Mouse (Mus musculus) heart, embryonic 10.5 days (tissue): Measurements from ENCODE around the gene Baz1a. TPM values are rescaled to one million over a fixed set of nuclear protein-coding genes. Genes with fewer than 3 reads are reported as not detected.
"Not testable (repeated sequence)": the region's sequence is repeated elsewhere in the genome, so short reads cannot be mapped to it uniquely, and the experiment has no call there.

Source experiments
- DNase-seq: peaks from one replicate; pipeline ENCODE4 v3.0.0-alpha.2; 2017; ENCODE audit warnings: low spot score
- H3K27ac ChIP-seq: fragments of 300-500 bp; sonication (generic); 2 replicates; pipeline ENCODE4 v1.5.1; 2016; ENCODE audit warnings: mild to moderate bottlenecking
- H3K27me3 ChIP-seq: fragments of 300-500 bp; sonication (generic); 2 replicates; pipeline ENCODE4 v1.6.1; 2016; ENCODE audit warnings: mild to moderate bottlenecking; ENCODE audit not compliant: poor library complexity, insufficient read depth, severe bottlenecking
- H3K36me3 ChIP-seq: fragments of 300-500 bp; sonication (generic); 2 replicates; pipeline ENCODE4 v1.6.1; 2016; ENCODE audit warnings: mild to moderate bottlenecking, moderate library complexity
- H3K4me1 ChIP-seq: fragments of 300-500 bp; sonication (generic); 2 replicates; pipeline ENCODE4 v1.6.1; 2016; ENCODE audit warnings: mild to moderate bottlenecking
- H3K4me3 ChIP-seq: fragments of 300-500 bp; sonication (generic); 2 replicates; pipeline ENCODE4 v1.5.1; 2016; ENCODE audit warnings: mild to moderate bottlenecking, moderate library complexity
- H3K9me3 ChIP-seq: fragments of 300-500 bp; sonication (generic); 2 replicates; pipeline ENCODE4 v1.6.1; 2016; ENCODE audit warnings: mild to moderate bottlenecking, moderate library complexity
- WGBS: fragments of 180-500 bp; shearing (Covaris S2); methylation state at CpG from one replicate; pipeline ENCODE4 v1.1.7; 2016; 5-methylcytosine and 5-hydroxymethylcytosine counted together
- polyA plus RNA-seq: library from polyadenylated mRNA; unstranded; fragments of >200 nt; fragmentation: Nextera tagmentation; extraction: Ambion mirVana; gene quantifications from 2 replicates; pipeline ENCODE4 v1.2.1, GENCODE M21; 2016

Baz1a gene
- polyA plus RNA-seq, 1 experiment from 2014 or later = 24.7 TPM

DNA sequence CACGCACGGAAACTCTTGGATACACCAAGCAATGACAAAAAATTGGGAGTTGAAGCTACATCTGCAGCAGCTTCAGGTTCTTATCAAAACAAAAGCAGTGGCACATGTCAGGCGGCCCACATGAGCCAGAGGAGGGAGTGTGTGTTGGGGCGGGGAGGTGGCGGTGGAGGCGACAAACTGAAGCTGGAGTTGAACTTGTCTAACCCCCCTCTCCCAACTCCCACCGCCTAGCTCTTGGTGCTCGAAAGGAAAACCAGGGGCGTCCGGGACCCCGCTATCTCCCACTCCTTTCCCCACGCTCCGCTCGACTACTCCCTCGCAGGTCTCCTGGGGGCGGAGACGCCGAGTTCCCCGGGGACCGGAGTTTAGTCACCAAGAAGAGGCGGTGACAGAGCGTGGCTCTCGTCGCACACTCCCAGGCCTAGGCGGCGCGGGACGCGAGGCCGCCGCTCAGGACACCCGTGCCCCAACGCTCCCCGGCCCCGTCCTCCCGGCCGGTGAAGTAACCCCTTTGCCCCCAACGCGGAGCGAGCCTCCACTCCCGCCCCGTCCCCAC is 29.4 kb downstream of the Baz1a start:
- 0 out of 2 replicates have a peak, but pooled peaks cover 5% of the 10 kb centered on the region for H3K4me1 ChIP-seq
- peak overlapping the region; percentile 97 for H3K27ac ChIP-seq
- peak; percentile 89 for DNase-seq
- no peaks in the 10 kb centered on the region for H3K27me3 ChIP-seq
- WGBS = under 1% methylated on average over 42 of the region's 42 CpGs
- no peaks in the 10 kb centered on the region for H3K9me3 ChIP-seq
- peak overlapping the region; percentile 98 for H3K4me3 ChIP-seq
- H3K36me3 ChIP-seq = peaks cover 6% of the 10 kb centered on the region; the same call in 1 of the 2 replicates

DNA sequence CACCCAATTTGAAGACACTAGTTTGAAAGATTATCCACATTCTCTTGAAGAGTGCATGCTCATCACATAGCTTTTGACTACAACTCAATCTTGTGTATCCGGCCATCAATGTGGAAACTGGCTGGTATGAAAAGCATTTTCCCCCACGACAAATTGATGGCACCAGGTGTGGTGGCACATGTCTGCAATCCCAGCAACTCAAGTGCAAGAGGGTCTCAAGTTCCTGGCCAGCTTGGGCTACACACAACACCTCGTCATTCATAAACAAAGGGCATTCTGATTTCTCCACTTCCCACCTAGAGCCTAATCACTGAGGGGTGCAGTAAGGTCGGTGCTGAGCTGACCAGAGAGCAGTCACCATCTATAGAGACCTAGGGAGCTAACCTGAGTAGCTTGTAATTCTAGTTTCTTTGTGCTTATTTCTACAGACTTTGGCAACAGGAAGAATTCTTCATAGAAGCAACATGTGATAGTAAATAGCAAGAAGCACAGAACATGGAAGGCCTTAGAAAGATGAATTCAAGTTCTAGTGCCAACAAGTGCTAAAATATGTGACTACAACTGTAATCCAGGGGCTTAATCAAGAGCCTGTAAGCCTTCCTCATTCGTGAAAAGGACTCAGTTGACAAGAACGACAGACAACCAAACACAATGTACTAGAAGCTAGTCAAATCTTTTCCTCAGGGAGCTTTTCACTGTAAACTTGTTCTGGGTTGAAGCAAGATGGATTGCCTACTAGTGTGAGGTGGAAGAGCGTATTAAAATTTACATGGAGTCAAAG is 31.0 kb downstream of the Baz1a start:
- no peak for DNase-seq
- 84% methylated on average over 7 of the region's 7 CpGs for WGBS
- Histone ChIP-seq H3K27me3 (no peaks in the 10 kb centered on the region), H3K36me3 (peaks cover 15% of the 10 kb centered on the region; the same call in 1 of the 2 replicates), H3K4me3 (no peak overlapping the region), H3K27ac (no peak overlapping the region), H3K9me3 (no peaks in the 10 kb centered on the region), H3K4me1 (0 out of 2 replicates have a peak, but pooled peaks cover 5% of the 10 kb centered on the region)

DNA sequence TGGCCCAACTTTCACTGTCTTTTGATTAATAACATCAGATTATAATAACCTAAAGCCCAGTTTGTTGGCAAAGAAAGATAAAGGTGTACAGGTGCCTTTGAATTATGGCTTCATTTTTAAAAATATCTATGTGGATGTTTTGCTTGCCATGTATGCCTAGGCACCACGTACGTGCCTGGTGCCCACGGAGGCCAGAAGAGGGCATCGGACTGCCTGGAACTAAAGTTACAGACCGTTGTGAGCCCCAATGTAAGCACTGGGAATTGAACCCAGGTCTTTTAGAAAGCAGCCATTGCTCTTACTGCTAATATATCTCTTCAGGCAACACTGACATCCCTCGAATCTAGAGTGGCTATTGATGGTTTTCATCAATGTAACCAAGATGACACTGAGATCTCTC is 32.2 kb downstream of the Baz1a start:
- 75% methylated on average over 6 of the region's 6 CpGs for WGBS
- H3K27ac ChIP-seq = no peak overlapping the region
- H3K4me3 ChIP-seq = no peak overlapping the region
- no peaks in the 10 kb centered on the region for H3K27me3 ChIP-seq
- no peak for DNase-seq
- H3K36me3 ChIP-seq = peaks cover 15% of the 10 kb centered on the region; the same call in 1 of the 2 replicates
- 0 out of 2 replicates have a peak, but pooled peaks cover 5% of the 10 kb centered on the region for H3K4me1 ChIP-seq
- H3K9me3 ChIP-seq = no peaks in the 10 kb centered on the region

DNA sequence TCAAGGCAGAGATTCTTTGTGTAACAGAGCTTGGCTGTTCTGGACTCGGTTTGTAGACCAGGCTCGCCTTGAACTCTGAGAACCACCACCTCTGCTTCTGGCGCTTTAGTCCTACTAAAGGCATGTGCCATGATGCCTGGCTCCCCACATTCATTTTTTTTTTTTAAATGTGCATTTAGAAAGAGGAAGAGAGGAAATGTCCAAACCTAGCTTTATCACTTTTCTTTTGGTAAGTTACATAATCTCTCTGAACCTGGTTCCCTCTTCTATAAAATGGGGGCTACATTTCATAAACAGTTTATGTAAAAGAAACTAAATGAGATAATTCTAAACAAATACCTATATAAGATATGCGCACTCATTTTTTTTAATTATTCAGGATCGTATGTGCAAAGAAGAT is 33.2 kb downstream of the Baz1a start:
- H3K4me3 ChIP-seq = no peak overlapping the region
- DNase-seq = no peak
- peaks cover 15% of the 10 kb centered on the region; the same call in 1 of the 2 replicates for H3K36me3 ChIP-seq
- no peak overlapping the region for H3K27ac ChIP-seq
- H3K4me1 ChIP-seq = 0 out of 2 replicates have a peak, but pooled peaks cover 5% of the 10 kb centered on the region
- WGBS = 91% methylated on average over 5 of the region's 5 CpGs
- H3K27me3 ChIP-seq = no peaks in the 10 kb centered on the region
- H3K9me3 ChIP-seq = no peaks in the 10 kb centered on the region

DNA sequence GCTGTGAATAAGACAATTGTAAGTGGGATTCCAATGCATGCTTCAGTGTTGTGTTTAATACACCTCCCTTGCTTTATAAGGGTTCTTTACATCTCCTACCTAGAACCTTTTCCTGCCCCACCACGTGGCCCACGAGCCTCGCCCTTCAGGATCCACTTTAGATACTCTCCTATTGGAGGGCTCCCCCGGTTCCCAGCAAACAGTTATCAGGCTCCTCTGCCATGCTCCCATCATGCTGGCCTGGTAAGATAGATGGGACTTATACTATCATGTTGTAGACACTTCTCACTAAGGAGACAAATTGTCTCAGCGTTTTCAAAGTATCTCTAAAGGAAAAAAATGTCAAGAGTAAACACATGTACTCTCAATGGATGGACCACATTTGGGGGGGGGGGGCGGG is 33.6 kb downstream of the Baz1a start:
- no peak overlapping the region for H3K4me3 ChIP-seq
- no peaks in the 10 kb centered on the region for H3K27me3 ChIP-seq
- H3K4me1 ChIP-seq = 0 out of 2 replicates have a peak, but pooled peaks cover 5% of the 10 kb centered on the region
- no peak for DNase-seq
- WGBS = 66% methylated on average over 6 of the region's 6 CpGs
- H3K27ac ChIP-seq = no peak overlapping the region
- H3K36me3 ChIP-seq = peaks cover 15% of the 10 kb centered on the region; the same call in 1 of the 2 replicates
- no peaks in the 10 kb centered on the region for H3K9me3 ChIP-seq

DNA sequence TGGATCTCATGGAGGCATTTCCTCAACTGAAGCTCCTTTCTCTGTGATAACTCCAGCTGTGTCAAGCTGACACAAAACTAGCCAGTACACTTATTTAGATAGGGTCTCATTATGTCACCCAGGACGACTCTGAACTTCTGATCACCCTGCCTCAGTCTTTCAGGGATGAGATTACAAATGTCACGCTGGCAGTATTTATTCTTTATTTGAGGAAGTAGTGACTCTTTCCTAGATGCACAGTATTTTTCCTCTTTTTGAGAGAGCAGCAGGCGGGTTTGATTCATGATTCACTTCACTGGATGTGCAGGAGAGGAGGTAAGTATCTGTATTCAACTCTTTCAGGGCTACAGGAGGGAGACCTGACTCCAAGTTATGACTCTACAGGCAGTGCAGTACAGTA is 45.1 kb downstream of the Baz1a start:
- peaks cover 55% of the 10 kb centered on the region for H3K36me3 ChIP-seq
- WGBS = 60% methylated on average over 3 of the region's 3 CpGs
- H3K9me3 ChIP-seq = no peaks in the 10 kb centered on the region
- H3K27me3 ChIP-seq = no peaks in the 10 kb centered on the region
- H3K27ac ChIP-seq = no peak overlapping the region
- H3K4me1 ChIP-seq = no peaks in the 10 kb centered on the region
- no peak overlapping the region for H3K4me3 ChIP-seq
- DNase-seq = no peak

DNA sequence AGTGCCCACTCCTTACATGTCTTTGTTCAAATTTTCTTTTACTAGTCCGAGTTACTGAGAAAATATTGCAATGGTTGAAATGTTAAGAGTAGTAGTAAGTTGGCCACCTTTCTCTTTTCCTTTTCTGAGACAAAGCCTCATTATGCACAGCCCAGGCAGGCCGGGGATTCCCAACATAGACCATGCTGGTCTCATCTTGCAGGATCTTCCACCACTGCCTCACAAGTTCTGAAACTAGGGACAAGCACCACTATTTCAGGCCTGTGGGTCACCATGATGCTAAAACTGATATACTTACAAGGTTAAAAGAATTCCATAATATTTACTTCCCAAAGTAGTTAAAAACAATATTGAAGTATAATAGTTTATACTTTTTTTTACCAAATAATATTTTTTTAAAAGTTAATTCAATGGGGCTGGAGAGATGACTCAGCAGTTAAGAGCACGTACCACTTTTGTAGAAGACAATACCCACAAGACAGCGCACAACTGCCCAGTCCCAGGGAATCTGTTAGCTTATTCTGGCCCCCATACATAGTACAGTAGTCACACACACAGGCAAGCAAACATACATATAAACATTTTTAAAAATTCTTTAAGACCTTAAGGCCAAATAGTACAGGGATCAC is 48.5 kb downstream of the Baz1a start:
- Histone ChIP-seq H3K4me3 (no peak overlapping the region), H3K4me1 (no peaks in the 10 kb centered on the region), H3K36me3 (peaks cover 40% of the 10 kb centered on the region), H3K27me3 (no peaks in the 10 kb centered on the region), H3K27ac (no peak overlapping the region), H3K9me3 (no peaks in the 10 kb centered on the region)
- no peak for DNase-seq
- WGBS = 91% methylated on average over 4 of the region's 4 CpGs

DNA sequence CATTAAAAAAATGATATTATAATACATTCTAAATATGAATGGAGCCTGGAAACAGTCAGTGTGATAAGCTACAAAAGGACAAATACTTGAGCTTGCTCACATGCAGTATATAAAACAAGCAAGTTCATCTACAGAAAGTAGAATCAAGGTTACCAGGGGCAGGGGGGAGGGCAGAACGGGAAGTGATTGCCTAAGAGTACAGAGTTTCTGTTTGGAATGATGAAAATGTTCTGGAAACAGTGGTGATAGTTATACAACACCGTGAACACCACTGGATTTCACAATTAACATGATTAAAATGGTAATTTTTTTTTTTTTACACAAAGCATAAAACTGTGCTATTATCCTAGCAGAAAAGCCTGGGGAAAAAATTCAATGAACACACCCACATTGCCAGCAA is 54.6 kb downstream of the Baz1a start:
- Histone ChIP-seq H3K9me3 (no peaks in the 10 kb centered on the region), H3K4me1 (peaks cover 9% of the 10 kb centered on the region), H3K4me3 (no peak overlapping the region), H3K27ac (no peak overlapping the region), H3K36me3 (peaks cover 17% of the 10 kb centered on the region; the same call in 1 of the 2 replicates), H3K27me3 (no peaks in the 10 kb centered on the region)
- WGBS = 78% methylated on average over 2 of the region's 2 CpGs
- no peak for DNase-seq

DNA sequence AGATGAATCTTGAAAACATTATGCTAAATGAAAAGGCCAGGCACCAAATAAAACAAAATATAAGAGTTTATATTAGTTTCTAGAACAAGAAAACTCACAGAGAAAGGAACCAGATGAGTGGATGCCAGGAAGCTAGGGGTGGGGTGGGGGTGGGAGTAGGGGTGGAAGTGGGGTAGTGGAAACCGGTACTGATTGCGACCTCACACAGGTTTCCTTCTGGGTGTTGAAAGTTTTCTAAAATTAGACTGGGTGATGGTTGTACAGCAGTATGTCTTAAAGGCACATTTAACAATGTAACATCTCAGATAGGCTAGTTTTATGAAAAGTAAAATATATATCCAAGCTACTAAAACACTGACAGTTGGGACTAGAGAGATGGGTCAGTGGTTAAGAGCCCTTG is 57.2 kb downstream of the Baz1a start:
- Histone ChIP-seq H3K36me3 (peaks cover 18% of the 10 kb centered on the region), H3K4me3 (no peak overlapping the region), H3K27ac (no peak overlapping the region), H3K27me3 (no peaks in the 10 kb centered on the region), H3K9me3 (no peaks in the 10 kb centered on the region), H3K4me1 (peaks cover 9% of the 10 kb centered on the region)
- 48% methylated on average over 2 of the region's 2 CpGs for WGBS
- DNase-seq = no peak

DNA sequence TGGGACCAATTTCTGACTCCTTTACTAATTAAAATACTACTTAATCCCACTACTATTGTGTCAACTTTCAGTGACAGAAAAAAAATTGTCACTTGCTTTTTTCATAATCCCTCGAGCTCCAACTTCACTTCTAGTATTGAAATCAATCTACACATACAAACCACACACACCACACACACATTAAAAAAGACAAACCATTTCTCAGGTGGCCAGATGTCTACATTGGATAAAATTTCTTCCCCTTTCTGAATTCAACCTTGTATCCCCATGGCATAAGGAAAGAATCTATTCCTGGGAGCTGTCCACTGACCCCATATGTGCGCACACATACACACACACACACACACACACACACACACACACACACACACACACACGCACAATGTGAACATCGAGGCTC is 57.7 kb downstream of the Baz1a start:
- 90% methylated on average over 4 of the region's 4 CpGs for WGBS

DNA sequence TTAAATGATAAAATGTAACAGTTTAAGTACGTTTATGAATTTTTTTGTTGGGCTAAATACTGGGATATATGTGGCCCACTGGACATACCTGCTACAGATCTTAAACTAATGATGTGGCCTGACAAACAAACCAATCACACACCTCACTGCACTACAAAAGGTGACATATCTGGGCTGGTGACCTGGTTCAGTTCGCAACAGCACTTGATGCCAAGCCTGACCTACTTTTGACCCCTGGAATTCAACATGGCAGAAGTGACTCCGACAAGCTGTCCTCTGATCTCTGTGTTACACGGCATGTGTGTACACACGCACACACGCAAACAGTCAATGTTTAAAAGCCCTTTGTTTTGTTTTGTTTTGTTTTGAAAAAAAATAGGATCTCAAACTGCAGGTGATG is 68.0 kb downstream of the Baz1a start:
- Histone ChIP-seq H3K4me1 (no peaks in the 10 kb centered on the region), H3K27ac (no peak overlapping the region), H3K36me3 (peaks cover 15% of the 10 kb centered on the region), H3K9me3 (no peaks in the 10 kb centered on the region), H3K4me3 (no peak overlapping the region), H3K27me3 (no peaks in the 10 kb centered on the region)
- WGBS = 90% methylated on average over 6 of the region's 6 CpGs
- no peak for DNase-seq

More for the DNA sequence above, 57.7 kb downstream of the Baz1a start:
- Histone ChIP-seq H3K4me3 (no peak overlapping the region), H3K36me3 (peaks cover 20% of the 10 kb centered on the region), H3K27ac (no peak overlapping the region), H3K4me1 (peaks cover 9% of the 10 kb centered on the region), H3K9me3 (no peaks in the 10 kb centered on the region), H3K27me3 (no peaks in the 10 kb centered on the region)
- DNase-seq = no peak

DNA sequence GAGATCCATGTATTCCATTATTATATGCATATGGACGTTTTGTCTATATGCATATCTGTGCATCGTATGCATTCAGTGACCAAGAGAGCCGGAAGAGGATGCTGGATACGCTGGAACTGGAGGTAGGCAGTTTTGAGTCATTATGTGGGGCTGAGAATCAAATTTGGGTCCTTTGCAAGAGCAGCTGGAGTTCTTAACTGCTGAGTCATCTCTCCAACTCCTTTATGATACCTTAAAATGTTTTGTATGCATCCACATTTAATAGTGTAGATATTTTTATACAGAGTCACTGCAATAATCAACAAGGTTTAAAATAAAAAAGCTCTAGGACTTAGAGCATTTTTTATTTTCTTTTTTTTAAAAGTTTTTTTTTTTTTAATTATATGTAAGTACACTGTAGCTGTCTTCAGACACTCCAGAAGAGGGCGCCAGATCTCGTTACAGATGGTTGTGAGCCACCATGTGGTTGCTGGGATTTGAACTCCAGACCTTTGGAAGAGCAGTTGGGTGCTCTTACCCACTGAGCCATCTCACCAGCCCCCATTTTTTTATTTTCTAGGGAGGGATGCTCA is 71.5 kb downstream of the Baz1a start:
- not testable (repeated sequence) for DNase-seq, H3K4me1 ChIP-seq, H3K27ac ChIP-seq, H3K27me3 ChIP-seq, H3K9me3 ChIP-seq, H3K4me3 ChIP-seq
- H3K36me3 ChIP-seq = peaks cover 45% of the 10 kb centered on the region
- WGBS = 89% methylated on average over 6 of the region's 6 CpGs
